Mouse (Mus musculus) MN1 (cell line): Measurements from ENCODE around the gene Fezf2.

Experiments
- DNase-seq: peaks from one replicate; pipeline ENCODE4 v3.0.0-alpha.2; 2016; ENCODE audit warnings: low spot score

Fezf2 gene

DNA sequence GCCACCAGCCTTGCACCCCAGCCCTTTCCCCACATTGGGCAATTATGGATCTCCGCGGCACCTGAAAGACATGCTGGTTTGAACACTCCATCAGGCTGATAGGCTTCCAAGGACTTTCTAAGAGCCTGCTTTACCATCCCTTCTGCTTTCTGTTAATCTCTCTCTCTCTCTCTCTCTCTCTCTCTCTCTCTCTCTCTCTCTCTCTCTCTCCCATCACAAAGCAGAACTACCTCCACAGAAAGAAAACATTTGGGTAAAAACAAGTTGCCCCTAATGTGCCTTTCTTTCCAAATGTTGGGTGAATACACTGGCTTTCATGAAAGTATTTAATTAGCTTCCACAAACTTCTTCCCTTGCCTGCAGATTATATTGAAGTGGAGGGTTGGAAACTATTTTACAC lies at the start of gene Fezf2:
TSS of gene Fezf2 (minus strand) at position 101 of the 400 bp plus-strand sequence.
- no peak for DNase-seq

DNA sequence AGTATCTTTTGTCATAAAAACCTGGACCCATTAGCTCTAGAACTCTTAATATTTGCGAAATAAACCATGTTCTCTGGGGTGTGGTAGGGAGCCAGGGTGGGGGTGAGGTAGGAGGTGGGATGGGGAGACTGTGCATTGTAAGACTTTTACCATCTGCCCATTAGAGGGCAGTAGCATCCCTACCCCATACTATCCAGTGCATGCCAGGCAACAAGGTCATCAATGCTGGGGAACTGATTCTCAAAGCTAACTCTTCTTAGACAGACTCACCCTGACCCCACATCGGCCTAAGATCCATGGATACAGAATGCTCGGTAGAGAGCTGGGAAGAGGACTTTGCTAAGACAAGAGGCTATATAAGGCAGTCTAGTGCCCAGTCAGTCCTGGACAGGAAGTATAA lies 49.6 kb upstream of the Fezf2 start:
- DNase-seq = no peak

DNA sequence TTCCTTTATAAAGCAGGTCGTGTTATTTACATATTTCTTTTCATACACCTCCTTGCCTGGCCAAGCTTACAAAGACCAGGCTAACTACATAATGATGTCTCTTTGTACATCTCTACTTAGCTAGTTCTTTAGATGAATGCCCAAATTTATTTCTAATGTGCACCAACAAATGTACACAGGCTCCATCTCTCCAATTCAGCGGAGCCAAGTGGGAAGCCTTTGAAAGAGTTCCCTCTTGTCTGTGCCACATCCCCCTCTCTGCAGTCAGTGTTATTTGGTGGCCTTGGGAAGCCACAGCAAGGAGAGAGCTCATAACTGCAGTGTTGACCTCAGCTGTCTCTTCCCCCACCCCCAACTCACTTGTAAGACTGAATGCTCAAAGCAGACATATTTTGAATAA lies 46.3 kb upstream of the Fezf2 start:
- no peak for DNase-seq

DNA sequence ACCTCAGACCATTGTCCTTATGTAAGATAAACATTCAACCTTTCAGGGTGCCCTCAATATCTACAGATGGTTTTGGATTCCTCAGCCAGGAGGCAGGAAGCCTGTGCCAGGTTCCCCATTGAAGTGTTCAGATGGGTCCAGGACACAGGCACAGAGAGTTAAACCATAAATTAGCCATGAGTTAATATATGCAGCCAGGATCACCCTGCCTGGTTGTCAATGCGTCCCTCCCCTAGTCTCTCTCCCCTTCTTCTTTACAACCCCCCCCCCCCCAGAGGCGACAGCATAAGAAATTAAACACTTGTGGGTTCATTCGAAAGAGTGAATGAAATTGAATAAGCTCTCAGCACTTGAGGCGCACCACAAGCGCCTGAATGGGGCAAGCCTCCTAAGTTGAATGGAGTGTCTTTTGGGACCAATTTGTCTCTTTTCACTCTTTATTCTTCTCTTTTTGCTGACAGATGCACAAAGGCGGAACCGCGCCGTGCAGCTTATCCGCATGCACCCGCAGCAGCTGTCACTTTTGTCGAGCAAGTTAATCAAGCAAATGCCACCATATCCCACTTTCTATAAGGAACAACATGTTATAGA lies 45.4 kb upstream of the Fezf2 start:
- DNase-seq = no peak

DNA sequence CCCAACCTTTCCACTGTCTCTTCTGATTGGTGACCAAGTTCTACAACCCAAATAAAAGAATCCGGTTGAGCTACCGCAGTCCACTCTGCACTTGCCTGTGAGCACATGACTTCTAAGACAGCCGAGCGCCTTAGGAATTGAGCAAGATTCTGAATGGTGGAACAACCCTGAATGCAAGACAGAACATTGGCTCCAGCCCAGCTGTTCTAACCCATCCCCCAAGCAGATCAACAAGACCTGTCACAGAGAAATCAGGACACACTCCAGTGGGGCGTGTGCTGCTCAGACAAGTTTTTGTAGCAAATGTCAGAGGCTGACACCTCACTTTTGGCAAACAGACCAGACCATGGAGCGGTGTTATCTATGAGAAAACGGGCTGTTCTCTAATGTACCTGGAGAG lies 43.2 kb upstream of the Fezf2 start:
- DNase-seq = no peak

DNA sequence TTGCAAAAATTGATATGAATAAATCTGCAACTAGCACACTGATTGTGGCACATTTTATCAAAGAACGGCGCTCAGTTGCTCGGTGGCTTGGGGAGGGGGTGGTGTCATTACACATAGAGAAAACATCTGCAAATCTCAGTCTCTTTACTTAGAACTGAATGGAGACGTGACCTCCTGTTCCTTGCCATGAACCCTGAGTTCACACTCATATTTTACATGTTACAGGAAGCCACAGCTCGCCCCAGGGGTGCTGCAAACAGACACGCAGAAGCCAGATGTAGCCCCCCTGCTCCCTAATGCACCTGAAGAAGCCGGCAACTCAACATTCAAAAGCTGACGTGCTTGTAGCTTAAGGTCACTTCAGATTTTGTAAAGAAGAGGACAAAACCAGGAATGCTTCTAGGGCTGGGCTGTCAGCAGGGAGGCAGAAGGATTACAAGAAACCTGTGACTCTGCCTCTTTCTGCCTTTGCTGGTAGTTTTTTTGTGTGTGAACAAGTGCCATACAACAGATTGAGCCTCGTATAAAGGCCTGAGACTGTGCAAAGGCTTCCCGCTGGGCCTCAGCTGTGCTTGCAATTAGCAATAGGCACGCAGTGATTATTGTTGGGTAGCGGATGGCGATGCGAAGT lies 40.9 kb upstream of the Fezf2 start:
- no peak for DNase-seq

DNA sequence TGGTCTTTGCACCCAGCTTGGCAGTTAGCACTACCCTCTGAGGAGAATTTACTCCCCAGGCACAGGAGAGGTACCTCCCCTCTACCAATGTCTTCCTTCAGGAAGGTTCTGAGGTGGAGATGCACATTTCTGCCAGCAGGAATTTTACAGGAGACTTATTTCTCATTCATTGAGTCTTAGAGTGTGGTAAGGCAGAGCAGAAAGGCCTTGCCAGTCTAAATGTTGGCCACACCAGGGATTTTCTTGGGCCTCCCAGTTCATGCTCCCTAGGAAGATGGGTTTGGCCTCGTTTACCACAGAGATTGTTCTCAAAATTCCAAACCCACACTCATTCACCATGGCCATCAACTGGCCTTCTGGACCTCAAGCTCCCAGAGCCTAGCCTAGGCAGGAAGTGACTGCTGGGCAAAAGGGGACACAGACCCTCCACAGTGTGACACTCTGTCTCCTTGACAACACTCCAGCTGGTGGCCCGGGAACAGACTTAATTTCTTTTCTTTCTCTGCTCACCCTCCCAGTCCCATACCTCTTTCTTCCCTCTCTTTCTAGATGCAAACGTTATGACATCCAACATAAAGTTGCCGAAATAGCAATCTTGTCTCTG lies 40.3 kb upstream of the Fezf2 start:
- DNase-seq = no peak

DNA sequence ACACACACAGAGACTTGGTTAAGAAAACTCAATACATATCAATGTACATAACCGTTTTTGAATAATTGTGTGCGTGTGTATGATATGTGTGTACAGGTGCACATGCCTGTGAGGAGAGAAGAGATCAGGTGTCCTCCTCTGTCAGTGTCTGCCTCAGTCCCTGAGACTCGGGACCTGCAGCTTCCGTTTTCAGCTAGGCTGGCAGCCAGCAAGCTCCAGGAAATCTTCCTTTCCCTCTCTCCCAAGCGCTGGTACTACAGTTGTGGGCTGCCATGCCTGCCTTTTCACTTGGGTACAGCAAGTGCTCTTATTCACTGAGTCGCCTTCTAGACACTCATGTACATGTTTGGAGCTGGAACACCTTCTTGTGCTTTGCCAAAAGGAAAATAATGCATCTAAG lies 39.2 kb upstream of the Fezf2 start:
- no peak for DNase-seq

DNA sequence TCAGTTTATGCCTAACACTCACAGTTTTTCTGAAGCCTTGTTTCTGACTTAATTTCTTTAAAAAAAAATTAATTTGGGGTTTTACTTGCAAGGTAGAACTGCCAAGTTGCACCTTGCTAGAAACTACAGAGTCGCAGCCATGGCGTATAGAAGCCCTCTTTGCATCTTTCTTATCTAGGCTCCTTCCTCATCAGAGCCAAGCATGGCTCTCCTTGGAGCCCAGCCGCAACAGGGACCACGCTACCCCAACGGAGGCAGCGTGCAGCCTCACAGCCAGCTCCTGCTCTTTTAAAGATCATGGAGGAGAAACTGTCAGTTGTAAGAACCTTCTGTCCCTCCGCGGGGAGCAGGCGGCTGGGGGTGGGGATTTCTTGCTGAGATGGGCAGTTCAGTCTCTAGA lies 29.9 kb upstream of the Fezf2 start:
- no peak for DNase-seq

DNA sequence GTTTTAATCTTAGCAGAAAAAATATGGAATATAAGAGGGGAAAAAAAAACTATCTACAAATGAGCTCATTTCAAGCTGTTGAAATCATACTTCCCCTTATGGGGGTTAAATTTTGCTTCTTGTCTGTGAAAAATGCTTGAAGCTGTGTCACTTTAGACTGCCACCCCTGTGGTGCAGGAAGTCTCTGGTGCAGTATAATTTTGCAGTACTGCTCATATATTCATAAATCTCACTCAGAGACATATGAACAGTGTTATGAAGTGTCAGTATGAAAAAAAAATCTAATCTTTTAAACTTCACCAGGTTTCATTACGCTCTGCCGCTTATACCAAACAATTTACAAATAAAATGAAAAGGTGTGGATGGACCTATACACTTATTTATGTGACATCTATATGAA lies 29.3 kb upstream of the Fezf2 start:
- no peak for DNase-seq

DNA sequence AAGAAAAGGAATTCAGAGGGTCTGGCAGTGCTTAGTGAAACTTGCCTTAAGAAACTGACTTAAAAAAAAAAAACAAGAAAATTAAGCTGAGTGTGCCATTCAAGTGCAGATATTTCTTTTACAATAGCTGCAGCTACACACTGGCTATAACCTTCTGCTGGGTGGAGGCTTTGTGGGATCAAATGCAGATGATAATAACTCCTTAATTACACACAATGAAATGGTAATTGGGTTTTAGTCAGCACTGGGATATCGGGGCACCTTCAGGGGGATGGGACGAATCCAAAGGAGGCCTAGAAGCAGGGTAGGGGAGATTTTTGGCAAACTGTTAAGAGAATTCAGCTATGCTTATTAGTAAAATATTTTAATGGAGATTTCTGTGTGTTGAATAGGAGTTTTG lies 27.5 kb upstream of the Fezf2 start:
- DNase-seq = no peak

DNA sequence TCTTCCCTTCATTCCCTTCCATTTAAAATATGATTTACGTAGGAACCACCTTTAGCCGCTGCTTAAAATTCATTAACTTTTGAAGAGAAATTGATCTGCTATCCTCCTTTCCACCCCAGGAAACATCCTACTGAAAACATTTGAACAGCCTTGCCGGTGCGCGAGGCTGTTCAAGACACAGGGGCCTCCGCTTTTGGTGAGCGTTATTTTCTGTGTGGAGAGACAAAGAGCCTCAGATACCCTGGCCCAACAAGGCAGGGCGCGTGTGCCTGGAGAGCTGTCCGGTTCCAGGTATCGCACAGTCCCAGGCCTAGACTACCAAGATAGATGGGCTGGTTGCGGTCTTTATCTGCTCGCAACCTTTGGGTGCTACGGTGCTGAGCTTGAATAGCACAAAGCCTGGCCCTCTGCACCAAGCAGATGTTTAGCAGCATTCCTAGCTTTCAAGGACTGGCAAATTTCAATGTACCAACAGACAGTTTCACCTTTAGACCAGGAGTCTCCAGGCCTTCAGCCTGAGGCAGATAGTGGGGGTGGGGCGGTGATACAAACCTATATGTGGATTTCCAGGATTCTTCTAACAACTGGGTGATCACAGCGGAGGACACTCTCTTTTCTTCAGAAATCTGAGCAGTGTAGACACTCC lies 2.4 kb upstream of the Fezf2 start:
- no peak for DNase-seq

DNA sequence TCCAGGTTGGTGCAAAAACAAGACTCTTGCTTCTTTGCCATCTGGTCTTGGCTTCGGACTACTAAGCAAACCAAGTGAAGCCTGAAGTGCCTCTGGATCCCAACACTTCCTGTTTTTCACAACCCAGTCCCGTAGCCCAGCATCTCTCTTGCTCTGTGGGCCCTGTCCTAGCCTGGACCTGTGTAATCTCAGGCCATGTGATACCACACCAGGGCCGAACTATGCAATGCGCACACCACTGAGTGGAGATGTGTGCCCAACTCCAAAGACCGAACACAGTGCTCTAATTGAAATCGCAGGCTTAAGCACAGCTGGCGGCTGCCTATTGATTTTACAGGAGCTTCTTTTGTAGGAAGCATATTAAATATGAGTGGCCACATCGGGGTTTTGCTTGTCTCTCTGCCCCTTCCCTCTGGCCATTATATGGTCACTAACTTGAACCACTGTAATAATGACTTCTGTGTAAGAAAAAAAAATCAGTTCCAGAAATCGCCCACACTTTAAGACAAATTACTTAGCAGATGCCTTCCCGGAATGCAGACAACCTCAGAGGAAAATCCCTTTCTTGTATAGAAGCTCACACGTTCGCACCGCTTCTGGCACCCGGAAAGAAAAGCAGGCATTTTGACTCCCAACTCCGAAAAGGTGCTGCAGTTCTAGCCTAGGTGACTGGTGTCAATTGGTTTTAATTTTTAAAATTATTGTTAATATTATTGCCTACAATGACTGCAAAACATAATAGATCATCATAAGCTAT lies 1.5 kb upstream of the Fezf2 start:
- DNase-seq = no peak

DNA sequence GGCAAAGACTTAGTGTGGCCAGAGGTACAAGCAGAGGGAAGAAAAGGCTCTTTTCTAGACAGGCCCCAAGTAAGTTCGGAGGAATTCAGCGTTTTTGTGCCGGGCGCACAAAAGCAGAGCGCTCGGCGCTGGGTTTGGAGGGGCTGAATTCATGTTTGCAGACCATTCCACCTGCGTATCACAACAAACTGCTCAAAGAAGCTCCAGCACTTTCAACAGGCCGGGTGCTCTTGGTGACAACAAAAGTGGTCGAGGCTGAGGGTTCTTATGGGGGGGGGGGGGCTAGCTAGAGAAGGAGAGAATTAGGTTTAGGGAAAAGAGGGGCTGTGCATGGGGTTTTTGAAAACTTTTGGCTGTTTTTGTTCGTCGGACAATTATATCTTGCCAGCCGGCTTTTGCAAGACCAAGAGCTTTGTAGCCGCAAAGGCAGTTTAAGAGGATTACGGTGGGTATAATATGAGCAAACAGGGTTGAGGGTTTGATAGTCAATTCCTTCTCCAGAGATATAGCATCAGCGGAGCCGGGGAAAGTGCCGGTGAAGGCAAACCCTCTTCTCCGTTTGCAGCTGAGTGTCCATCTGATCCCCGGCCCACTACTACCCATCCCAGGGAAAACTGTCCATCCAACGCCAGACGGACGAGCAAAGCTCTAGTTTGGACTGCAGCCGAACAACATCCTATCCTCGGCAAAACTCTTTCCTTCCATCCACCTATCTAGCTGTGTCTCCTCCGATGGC lies 956 bp downstream of the Fezf2 start:
- no peak for DNase-seq

DNA sequence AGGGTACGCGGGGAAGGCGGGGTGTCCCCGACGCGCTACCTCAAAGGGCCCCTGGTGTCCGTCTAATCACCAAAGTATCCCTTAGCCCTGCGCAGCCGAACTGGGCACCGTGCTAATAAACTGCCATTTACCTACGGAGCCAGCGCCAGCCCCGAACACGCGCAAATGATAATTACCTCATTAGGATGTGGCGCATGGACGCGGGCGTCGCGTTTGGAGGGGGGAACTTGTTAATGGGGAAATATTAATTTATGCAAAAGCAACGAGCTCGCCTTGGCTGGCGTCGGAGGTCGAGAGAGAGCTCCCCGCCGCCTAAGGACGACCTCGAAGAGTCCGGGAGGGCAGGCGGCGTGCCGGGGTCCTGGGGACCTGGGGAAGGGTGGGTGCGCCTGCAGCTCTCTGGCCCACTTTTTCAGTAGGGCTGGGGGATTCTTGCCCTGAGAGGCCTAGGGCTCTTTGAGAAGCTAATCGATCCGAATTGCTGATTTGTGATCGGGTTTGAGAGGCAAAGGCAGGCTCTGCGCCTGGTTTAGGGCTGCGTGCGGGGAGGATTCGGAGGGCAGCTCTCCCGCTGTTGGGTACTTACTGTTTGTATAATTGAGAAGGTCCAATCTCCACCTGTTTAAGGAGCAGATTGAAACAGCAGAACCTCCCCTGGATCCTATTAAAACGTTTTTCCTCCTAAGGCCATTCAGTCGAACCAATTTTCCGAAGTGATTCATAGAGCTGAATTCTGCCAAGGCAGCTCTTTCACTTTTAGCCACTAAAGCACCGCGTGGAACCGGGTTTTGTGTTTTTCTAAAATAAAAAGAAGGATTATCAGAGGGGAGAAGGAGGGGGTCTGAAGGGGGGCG lies 1.8 kb downstream of the Fezf2 start:
- DNase-seq = no peak

DNA sequence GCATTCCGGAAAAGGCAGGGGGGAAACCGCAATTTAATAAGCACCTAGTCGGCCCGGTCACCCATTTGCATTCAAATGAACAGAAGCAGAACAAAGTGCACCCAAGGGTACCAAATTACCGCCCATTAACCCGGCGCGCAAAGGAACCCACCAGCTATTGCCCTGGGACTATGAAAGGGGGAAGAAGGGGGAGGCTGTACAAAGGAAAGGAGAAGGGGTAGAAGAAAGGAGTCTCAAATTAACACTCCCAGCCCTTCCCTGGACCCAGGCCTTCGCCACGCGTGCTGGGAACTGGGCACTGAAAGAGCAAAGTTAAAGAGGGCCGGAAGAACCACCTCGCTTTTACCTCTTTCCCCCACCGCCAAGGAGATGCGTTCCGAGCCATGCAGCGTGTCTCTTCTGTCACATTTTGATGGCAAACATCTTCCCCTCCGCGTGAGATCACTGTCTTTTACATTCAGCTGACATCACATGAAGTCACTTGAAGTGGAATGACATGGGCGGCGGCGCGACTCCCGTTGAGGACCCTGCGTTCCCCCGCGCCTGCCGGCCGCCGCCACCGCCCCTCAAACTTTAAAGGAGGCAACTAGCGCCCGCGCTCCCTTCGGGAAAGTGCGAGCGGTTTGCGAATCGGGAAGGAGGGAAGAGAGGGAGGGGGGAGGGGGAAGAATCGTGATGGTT lies 2.6 kb downstream of the Fezf2 start:
- DNase-seq = no peak

DNA sequence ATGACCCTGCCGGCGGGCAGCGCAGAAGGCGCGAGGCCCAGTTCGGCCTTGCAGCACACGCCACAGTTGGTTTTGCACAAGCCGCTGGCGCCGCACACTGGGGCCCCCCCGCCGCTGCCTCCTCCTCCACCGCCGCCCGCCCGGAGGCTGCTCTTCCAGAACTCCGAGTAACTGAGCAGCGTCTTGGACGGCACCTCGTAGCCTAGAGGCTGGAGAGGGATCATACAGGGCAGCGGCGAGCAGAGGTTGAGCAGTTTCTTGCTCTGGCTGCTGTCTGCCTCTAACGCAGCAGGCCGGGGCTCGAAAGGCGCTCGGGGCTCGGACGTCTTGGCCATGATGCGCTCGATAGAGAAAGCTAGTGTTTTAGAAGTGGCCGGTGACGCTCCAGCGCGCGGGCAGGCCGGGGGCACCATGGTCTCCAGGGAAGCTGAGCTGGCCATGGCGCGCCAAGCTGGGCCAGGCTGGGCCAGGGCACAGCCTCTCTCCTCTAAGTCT lies 3.2 kb downstream of the Fezf2 start:
- DNase-seq = no peak

DNA sequence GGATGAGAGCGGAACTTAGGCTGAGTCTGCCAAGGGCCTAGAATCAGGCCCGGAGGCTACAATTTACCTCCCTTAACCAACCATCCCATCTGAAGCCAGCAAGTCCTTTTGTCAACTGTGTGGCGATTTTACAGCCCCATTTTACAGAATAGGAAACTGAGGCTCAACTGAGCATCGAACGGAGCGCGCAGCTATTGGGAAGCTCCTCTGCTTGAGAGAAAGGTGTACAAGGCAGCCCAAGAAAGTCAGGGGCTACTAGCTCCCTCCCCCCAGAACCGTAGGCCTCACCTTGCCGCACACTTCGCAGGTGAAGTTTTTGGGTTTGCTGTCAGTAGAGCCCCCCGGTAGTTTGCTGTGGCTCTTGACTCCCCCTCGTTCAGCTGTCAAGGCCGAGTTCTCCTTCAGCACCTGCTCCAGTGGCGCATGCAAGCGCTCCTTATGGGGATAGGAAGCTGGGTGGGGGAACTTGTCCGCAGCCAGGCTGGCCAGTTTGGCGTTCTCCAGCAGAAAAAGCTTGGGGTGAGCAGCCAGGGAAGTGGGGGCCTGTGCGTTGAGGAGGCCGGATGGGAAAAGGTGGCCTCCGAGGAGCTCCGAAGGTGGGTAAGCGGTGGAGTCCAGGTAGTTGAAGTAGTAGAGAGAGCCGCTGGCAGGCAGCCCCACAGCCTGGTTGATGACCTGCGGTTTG lies 3.8 kb downstream of the Fezf2 start:
- no peak for DNase-seq

DNA sequence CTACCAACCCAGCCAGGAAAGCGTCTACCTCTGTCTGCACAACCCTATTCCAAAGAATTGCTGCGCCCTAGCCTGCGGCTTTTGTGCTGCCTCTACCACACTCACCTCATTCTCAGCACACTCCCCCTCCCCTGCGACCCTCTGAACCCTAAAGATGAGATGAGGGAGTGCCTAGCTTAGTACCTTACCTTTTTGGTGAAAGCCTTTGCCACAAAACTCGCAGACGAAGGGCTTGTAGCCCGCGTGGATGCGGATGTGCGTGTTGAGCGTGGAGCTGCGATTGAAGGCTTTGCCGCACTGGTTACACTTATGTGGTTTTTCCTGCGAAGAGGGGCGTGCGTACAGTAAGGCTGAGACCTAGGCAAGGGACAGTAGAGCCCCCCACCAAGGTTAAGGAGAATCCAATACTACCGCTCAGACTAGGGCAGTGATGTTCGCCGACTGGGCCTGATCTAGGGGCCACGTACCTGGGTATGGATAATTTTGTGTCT lies 4.5 kb downstream of the Fezf2 start:
- DNase-seq = no peak
